Mouse (Mus musculus): ENCODE data around the gene C77080. TPM values are rescaled to one million over a fixed set of nuclear protein-coding genes. Genes with fewer than 3 reads are reported as not detected.

C77080 gene
- polyA plus RNA-seq (2012; rRNA removed; ENCODE audit: low replicate concordance): 158 and 230 TPM in 2 replicates

GRCm38 (mm10) chr4:129261196-129261595 lies at the start of gene C77080:
Gene C77080, minus strand, starts transcription at chr4:129261404.

GRCm38 (mm10) chr4:129287472-129287981 lies 26.3 kb upstream of the C77080 start, which contains the start of gene Sync:
Gene Sync, plus strand, starts transcription at chr4:129287617.

GRCm38 (mm10) chr4:129189542-129190519 lies 71.4 kb downstream of the C77080 start, which contains the start of the genes S100pbp and Yars:
Gene S100pbp, minus strand, starts transcription at chr4:129189727.
Gene Yars, plus strand, starts transcription at chr4:129189760.

Other genes starting within 250 kb of the C77080 start
- 117 and 194 TPM in 2 replicates for gene Rnf19b, start 203.1 kb downstream of the C77080 start, polyA plus RNA-seq (2012; rRNA removed; ENCODE audit: low replicate concordance)
- gene Tmem54, start 155.9 kb downstream of the C77080 start, polyA plus RNA-seq (2012; rRNA removed; ENCODE audit: low replicate concordance): 651 and 940 TPM in 2 replicates
- gene Hpca, start 139.4 kb downstream of the C77080 start, polyA plus RNA-seq (2012; rRNA removed; ENCODE audit: low replicate concordance): 0.69 and 1.1 TPM in 2 replicates
- 0.42 and 1.1 TPM in 2 replicates for gene Fndc5, start 124.4 kb downstream of the C77080 start, polyA plus RNA-seq (2012; rRNA removed; ENCODE audit: low replicate concordance)
- 2.1 and 2.7 TPM in 2 replicates for gene S100pbp, start 71.7 kb downstream of the C77080 start, polyA plus RNA-seq (2012; rRNA removed; ENCODE audit: low replicate concordance)
- 3.4 and 4.1 TPM in 2 replicates for gene Yars, start 71.6 kb downstream of the C77080 start, polyA plus RNA-seq (2012; rRNA removed; ENCODE audit: low replicate concordance)
- gene Sync, start 26.2 kb upstream of the C77080 start, polyA plus RNA-seq (2012; rRNA removed; ENCODE audit: low replicate concordance): 0.19 and 0.27 TPM in 2 replicates
- 4.3 and 6.0 TPM in 2 replicates for gene Rbbp4, start 74.0 kb upstream of the C77080 start, polyA plus RNA-seq (2012; rRNA removed; ENCODE audit: low replicate concordance)
- gene Zbtb8os, start 74.3 kb upstream of the C77080 start, polyA plus RNA-seq (2012; rRNA removed; ENCODE audit: low replicate concordance): 4.1 and 6.8 TPM in 2 replicates
- 2.4 and 4.3 TPM in 2 replicates for gene Zbtb8a, start 116.7 kb upstream of the C77080 start, polyA plus RNA-seq (2012; rRNA removed; ENCODE audit: low replicate concordance)
- not detected in 2 replicates for gene Zbtb8b, start 179.4 kb upstream of the C77080 start, polyA plus RNA-seq (2012; rRNA removed; ENCODE audit: low replicate concordance)
- gene Bsdc1, start 200.2 kb upstream of the C77080 start, polyA plus RNA-seq (2012; rRNA removed; ENCODE audit: low replicate concordance): 13.4 and 21.0 TPM in 2 replicates
- not detected in 2 replicates for gene Tssk3, start 229.6 kb upstream of the C77080 start, polyA plus RNA-seq (2012; rRNA removed; ENCODE audit: low replicate concordance)
- 0.28 TPM in 1 of 2 replicates, not detected in the other for gene Fam229a, start 229.8 kb upstream of the C77080 start, polyA plus RNA-seq (2012; rRNA removed; ENCODE audit: low replicate concordance)

Measured in duodenum, adult 2 months (tissue).